Mouse (Mus musculus) stomach, postnatal 0 days (tissue): ENCODE measurements around the gene Bmpr1a.

Experiments used
- CTCF ChIP-seq: IDR thresholded peaks from 2 replicates; pipeline ENCODE4 v1.5.1; 2016; ENCODE audit warnings: antibody characterized with exemption, low read depth, mild to moderate bottlenecking, moderate library complexity
- EP300 ChIP-seq: optimal IDR thresholded peaks from 2 replicates; pipeline ENCODE3; 2016; ENCODE audit warnings: antibody characterized with exemption

DNA sequence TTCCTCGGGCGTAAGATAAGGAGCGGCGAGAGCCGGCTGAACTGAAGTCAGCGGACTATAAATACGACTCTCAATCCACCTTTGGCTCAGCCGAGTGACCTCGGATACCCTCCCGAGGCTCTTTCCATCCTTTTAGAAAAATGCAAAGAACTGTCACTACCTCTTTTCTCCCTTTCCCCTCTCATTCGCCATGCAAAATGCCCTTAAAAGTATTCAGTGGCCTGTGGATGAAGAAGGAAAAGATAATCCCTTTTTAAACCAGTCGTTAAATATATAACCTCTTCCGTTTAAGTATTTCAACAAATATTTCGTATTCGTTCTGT lies at the start of gene Bmpr1a:
- TF ChIP-seq EP300 (no peak), CTCF (no peak)
